Mouse (Mus musculus): ENCODE measurements around the gene 1700061G19Rik. TPM values are rescaled to one million over a fixed set of nuclear protein-coding genes. Genes with fewer than 3 reads are reported as not detected.

Gene 1700061G19Rik
- polyA plus RNA-seq, 1 experiment from 2014 or later = 0.42 TPM

DNA sequence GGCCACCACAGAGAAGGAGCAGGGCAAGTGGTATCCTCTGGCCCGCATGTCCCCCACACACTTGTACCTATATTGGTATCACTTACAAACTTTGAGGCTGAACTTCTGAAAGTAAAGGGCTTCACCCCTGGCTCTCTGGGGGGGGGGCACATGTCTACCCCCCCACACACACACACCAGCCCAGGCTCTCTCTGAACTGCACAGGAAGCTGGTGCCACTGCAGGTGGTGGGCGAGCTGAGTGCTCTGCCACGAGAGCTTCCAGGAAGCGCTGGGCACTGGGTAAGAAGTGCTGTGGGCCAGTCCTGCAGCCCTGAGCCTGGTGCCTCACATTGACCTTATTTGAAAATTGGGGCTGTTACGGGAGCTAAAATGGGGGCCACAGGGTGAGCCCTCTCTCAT is 31.6 kb upstream of the 1700061G19Rik start:
- no peak for ATAC-seq (ENCODE audit: insufficient number of reproducible peaks, insufficient read depth, low FRiP score, low TSS enrichment)
- Histone ChIP-seq H3K4me2 (replicated peaks) (no peak overlapping the region), H3K4me1 (no peaks in the 10 kb centered on the region), H3K27ac (no peak overlapping the region), H3K36me3 (no peaks in the 10 kb centered on the region), H3K9ac (no peak overlapping the region), H3K4me3 (no peak overlapping the region), H3K27me3 (no peaks in the 10 kb centered on the region), H3K9me3 (no peaks in the 10 kb centered on the region)
- WGBS = 76% methylated on average over 5 of the region's 5 CpGs

DNA sequence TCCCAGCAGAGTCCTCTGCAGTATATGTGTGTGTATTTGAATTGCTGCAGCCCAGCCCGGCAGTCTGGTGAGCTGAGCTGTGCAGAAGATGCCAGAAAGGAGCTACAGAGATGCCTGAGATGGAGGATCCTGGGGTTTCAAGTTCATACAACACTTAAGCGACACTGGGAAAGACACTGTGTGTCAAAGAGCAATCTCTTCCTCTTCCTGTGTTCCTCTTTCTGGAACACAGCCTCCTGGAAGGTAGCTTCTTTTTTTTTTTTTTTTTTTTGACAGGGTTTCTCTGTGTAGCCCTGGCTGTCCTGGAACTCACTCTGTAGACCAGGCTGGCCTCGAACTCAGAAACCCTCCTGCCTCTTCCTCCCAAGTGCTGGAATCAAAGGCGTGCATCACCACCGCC is 26.5 kb upstream of the 1700061G19Rik start:
- no peak for ATAC-seq (ENCODE audit: insufficient number of reproducible peaks, insufficient read depth, low FRiP score, low TSS enrichment)

DNA sequence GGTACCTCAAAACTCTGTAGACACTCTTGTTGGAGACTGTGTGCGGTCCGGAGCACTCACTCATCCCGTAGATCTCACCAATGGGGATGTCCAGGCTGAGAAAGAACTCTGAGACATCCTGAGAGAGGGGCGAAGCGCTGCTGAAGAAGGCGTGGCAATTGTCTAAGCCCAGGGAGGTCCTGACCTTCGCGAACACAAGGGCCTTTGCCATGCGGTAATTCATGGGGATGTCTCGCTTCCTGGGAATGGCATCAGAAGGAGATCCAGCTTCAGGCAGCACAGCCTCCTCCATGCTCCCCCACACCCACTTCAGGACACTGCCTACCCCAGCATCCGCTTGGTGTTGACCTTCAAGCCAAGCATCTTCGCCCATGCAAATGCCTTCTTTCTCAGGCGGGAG is 25.6 kb upstream of the 1700061G19Rik start:
- WGBS = 84% methylated on average over 13 of the region's 13 CpGs
- Histone ChIP-seq H3K4me2 (replicated peaks) (no peak overlapping the region), H3K4me1 (no peaks in the 10 kb centered on the region), H3K36me3 (no peaks in the 10 kb centered on the region), H3K27me3 (no peaks in the 10 kb centered on the region), H3K4me3 (no peak overlapping the region), H3K9me3 (no peaks in the 10 kb centered on the region), H3K27ac (no peak overlapping the region), H3K9ac (no peak overlapping the region)
- ATAC-seq (ENCODE audit: insufficient number of reproducible peaks, insufficient read depth, low FRiP score, low TSS enrichment) = no peak

More for the DNA sequence above, 26.5 kb upstream of the 1700061G19Rik start:
- no peak overlapping the region for H3K27ac ChIP-seq
- no peak overlapping the region for H3K4me3 ChIP-seq
- no peaks in the 10 kb centered on the region for H3K36me3 ChIP-seq
- WGBS = 80% methylated on average over 5 of the region's 5 CpGs
- no peak overlapping the region for H3K4me2 ChIP-seq (replicated peaks)
- H3K27me3 ChIP-seq = no peaks in the 10 kb centered on the region
- no peaks in the 10 kb centered on the region for H3K4me1 ChIP-seq
- H3K9me3 ChIP-seq = no peaks in the 10 kb centered on the region
- no peak overlapping the region for H3K9ac ChIP-seq

DNA sequence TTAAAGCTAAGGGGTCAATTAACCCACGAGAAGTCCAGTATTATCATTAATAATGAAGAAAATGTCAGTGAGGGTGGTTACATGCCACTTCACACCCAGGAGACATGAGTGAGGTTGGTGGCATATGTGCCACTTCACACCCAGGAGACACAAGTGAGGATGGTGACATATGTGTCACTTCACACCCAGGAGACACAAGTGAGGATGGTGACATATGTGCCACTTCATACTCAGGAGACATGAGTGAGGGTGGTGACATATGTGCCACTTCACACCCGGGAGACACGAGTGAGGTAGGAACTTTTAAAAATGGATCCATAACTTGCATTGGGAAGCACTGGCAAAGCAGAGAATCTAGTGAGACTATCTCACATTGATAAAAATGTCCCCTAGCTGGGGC is 24.1 kb upstream of the 1700061G19Rik start:
- H3K9ac ChIP-seq = no peak overlapping the region
- H3K36me3 ChIP-seq = no peaks in the 10 kb centered on the region
- no peak for ATAC-seq (ENCODE audit: insufficient number of reproducible peaks, insufficient read depth, low FRiP score, low TSS enrichment)
- no peak overlapping the region for H3K4me3 ChIP-seq
- no peaks in the 10 kb centered on the region for H3K27me3 ChIP-seq
- 82% methylated on average over 3 of the region's 3 CpGs for WGBS
- no peak overlapping the region for H3K27ac ChIP-seq
- H3K4me1 ChIP-seq = no peaks in the 10 kb centered on the region
- H3K9me3 ChIP-seq = no peaks in the 10 kb centered on the region
- H3K4me2 ChIP-seq (replicated peaks) = no peak overlapping the region

DNA sequence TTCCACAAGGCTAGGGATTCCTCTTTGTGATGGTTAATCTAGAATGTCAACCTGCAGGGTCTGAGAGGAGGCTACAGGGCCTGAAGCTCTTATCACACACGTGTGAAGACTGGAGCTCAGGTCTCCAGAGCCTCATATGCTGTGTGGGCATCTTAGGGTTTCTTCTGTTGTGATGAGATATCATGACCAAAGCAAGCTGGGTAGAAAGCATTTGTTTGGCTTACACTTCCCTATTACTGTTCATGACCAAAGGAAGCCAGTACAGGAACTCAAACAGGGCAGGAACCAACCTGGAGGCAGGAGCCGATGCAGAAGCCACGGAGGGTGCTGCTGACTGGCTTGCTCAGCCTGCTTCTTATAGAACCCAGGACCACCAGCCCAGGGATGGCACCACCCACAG is 19.9 kb upstream of the 1700061G19Rik start:
- ATAC-seq (ENCODE audit: insufficient number of reproducible peaks, insufficient read depth, low FRiP score, low TSS enrichment) = no peak
- H3K9me3 ChIP-seq = no peaks in the 10 kb centered on the region
- no peaks in the 10 kb centered on the region for H3K27me3 ChIP-seq
- H3K36me3 ChIP-seq = no peaks in the 10 kb centered on the region
- no peak overlapping the region for H3K4me3 ChIP-seq
- H3K4me1 ChIP-seq = no peaks in the 10 kb centered on the region
- no peak overlapping the region for H3K27ac ChIP-seq
- H3K9ac ChIP-seq = no peak overlapping the region
- WGBS = 80% methylated on average over 3 of the region's 3 CpGs
- no peak overlapping the region for H3K4me2 ChIP-seq (replicated peaks)

DNA sequence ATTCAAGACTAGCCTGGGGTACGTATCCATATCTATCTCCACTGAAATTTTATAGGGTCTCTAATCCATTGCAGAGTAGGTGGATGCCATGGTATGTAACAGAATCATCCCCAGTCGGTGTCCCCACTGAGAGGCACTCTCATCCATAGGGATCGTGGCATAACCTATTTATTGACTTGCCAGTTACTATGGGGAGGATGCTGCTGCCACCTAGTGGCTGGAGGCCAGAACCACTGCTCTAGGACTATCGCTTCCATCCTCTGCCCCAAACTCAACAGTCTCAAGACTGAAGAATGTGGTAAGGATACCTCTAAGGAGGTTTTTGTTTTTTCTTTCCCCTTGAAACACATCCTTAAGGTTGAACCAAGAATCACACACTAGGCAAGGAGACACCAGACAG is 17.1 kb upstream of the 1700061G19Rik start:
- no peak for ATAC-seq (ENCODE audit: insufficient number of reproducible peaks, insufficient read depth, low FRiP score, low TSS enrichment)
- no peak overlapping the region for H3K27ac ChIP-seq
- H3K4me2 ChIP-seq (replicated peaks) = no peak overlapping the region
- no peaks in the 10 kb centered on the region for H3K27me3 ChIP-seq
- 62% methylated on average over 4 of the region's 4 CpGs for WGBS
- H3K9ac ChIP-seq = no peak overlapping the region
- H3K36me3 ChIP-seq = no peaks in the 10 kb centered on the region
- H3K9me3 ChIP-seq = no peaks in the 10 kb centered on the region
- H3K4me1 ChIP-seq = no peaks in the 10 kb centered on the region
- H3K4me3 ChIP-seq = no peak overlapping the region

DNA sequence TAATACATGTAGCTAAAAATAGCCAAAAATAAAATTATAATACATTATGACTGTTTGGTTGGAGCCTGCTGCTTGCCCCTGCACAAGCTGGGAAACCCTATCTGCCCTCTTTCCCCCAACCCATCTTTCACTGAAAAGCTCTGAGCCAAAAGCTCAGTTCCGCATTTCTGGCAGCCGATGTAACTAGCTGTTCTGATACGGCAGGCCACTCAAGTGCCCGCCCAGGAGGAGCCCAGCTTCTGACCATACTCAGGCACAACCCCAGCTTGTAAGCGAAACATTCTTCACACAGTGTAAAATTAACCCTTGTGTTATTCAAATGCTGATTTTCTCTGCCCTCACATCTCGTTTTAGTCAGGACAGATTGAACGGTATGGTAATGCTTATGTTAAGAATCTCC is 16.4 kb upstream of the 1700061G19Rik start:
- WGBS = 51% methylated on average over 7 of the region's 7 CpGs
- Histone ChIP-seq H3K36me3 (no peaks in the 10 kb centered on the region), H3K4me1 (no peaks in the 10 kb centered on the region), H3K27me3 (no peaks in the 10 kb centered on the region), H3K4me2 (replicated peaks) (no peak overlapping the region), H3K27ac (no peak overlapping the region), H3K9me3 (no peaks in the 10 kb centered on the region), H3K4me3 (no peak overlapping the region), H3K9ac (no peak overlapping the region)
- no peak for ATAC-seq (ENCODE audit: insufficient number of reproducible peaks, insufficient read depth, low FRiP score, low TSS enrichment)

DNA sequence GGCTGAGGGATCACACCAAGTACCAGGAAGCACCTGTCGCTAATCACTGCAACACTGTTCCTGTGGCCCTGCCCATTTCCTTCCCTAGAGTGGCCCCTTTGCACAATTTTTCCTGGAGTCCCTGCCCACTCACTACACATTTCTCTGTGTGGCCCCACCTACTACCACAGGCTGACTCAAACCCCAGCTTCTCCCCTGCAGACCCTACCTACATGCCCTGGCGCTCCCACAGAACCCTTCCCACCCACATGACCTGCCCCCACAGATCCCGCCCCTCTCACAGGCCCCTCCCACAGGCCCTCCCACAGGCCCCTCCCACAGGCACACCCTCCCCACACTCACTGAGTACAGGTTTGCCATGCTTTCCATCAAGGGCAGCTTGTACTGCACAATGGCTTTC is 14.1 kb upstream of the 1700061G19Rik start:
- Histone ChIP-seq H3K9me3 (no peaks in the 10 kb centered on the region), H3K4me2 (replicated peaks) (no peak overlapping the region), H3K27me3 (no peaks in the 10 kb centered on the region), H3K9ac (no peak overlapping the region), H3K4me1 (no peaks in the 10 kb centered on the region), H3K36me3 (no peaks in the 10 kb centered on the region), H3K27ac (no peak overlapping the region), H3K4me3 (no peak overlapping the region)
- no peak for ATAC-seq (ENCODE audit: insufficient number of reproducible peaks, insufficient read depth, low FRiP score, low TSS enrichment)
- 49% methylated on average over 3 of the region's 3 CpGs for WGBS

DNA sequence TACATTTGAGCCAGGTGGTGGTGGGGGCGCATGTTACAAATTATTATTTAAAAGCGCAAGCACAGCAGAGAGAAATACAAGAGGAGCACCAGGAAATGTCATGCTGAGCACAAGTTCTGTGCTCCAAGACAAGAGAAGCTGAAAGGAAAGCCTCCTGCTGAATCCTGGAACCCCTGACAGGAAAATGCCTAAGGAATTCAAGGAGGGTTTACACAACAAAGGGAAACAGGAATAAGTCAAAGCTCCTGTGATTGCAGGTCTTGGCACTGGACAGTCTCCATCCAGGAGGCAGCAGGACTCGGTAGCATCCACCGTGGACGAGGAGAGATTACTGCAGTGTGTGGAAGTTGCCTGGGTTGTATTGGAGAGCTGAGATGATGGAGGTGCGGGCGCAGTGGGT is 9.2 kb upstream of the 1700061G19Rik start:
- Histone ChIP-seq H3K4me2 (replicated peaks) (no peak overlapping the region), H3K27ac (no peak overlapping the region), H3K27me3 (no peaks in the 10 kb centered on the region), H3K9ac (no peak overlapping the region), H3K36me3 (no peaks in the 10 kb centered on the region), H3K9me3 (0 out of 2 replicates have a peak, but pooled peaks cover 6% of the 10 kb centered on the region), H3K4me1 (no peaks in the 10 kb centered on the region), H3K4me3 (no peak overlapping the region)
- no peak for ATAC-seq (ENCODE audit: insufficient number of reproducible peaks, insufficient read depth, low FRiP score, low TSS enrichment)
- 68% methylated on average over 7 of the region's 7 CpGs for WGBS

DNA sequence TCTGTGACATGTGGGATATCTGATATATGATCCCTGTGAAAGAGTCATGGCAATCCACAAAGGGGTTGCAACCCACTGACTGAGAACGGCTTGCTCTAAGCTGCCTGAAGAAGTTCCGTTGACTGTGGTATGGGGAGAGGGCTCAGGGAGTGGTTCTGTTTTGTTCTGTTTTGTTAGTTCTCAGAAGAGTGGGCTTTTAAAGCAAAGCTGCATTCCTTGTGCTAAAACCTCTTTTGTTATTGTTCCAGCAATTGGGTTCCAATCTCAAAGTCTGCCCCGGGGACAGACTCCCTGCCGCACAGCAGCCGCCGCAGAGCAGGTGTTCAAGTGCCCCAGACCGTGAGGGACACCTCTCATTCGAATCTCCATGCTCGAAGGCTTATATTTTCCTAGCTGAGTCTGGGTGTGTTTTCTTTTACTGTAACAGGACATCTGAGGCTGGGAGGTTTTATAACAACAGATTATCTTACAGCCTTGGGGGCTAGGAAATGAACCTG is 5.7 kb upstream of the 1700061G19Rik start:
- Histone ChIP-seq H3K27ac (no peak overlapping the region), H3K4me2 (replicated peaks) (no peak overlapping the region), H3K36me3 (no peaks in the 10 kb centered on the region), H3K4me1 (no peaks in the 10 kb centered on the region), H3K4me3 (no peak overlapping the region), H3K9ac (no peak overlapping the region), H3K9me3 (0 out of 2 replicates have a peak, but pooled peaks cover 6% of the 10 kb centered on the region), H3K27me3 (no peaks in the 10 kb centered on the region)
- 50% methylated on average over 9 of the region's 9 CpGs for WGBS
- no peak for ATAC-seq (ENCODE audit: insufficient number of reproducible peaks, insufficient read depth, low FRiP score, low TSS enrichment)

DNA sequence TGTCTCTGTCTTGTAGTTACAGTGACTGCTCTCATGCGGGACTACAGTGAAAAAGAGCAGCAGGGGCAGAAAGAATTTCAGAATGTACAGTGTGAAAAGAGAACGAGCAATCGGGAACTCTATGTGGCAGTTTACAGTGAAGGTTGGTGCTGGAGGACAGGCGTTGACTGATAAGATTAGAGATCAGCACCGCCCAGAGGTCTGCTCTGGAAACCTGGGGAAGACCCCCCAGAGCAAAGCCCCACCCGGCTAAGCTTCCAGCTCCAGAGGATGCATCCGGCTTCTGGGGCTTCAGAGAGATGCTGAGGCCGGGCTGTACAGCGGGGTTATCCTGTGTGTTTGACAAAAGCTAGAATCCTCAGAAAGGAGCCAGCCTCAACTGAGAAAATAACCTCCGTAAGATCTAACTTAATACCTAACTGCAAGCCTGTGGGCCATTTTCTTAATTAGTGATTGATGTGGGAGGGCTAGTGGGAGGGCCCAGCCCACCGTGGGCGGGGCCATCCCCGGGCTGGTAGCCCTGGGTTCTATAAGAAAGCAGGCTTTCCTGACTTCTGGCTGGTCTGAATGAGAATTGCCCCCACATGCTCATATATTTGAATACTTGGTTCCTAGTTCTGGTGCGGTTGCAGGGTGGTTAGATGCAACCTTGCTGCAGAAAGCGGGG is 4.9 kb upstream of the 1700061G19Rik start:
- Histone ChIP-seq H3K4me1 (no peaks in the 10 kb centered on the region), H3K4me2 (replicated peaks) (no peak overlapping the region), H3K9ac (no peak overlapping the region), H3K27me3 (no peaks in the 10 kb centered on the region), H3K27ac (no peak overlapping the region), H3K9me3 (0 out of 2 replicates have a peak, but pooled peaks cover 6% of the 10 kb centered on the region), H3K4me3 (no peak overlapping the region), H3K36me3 (no peaks in the 10 kb centered on the region)
- WGBS = 72% methylated on average over 15 of the region's 15 CpGs
- no peak for ATAC-seq (ENCODE audit: insufficient number of reproducible peaks, insufficient read depth, low FRiP score, low TSS enrichment)

DNA sequence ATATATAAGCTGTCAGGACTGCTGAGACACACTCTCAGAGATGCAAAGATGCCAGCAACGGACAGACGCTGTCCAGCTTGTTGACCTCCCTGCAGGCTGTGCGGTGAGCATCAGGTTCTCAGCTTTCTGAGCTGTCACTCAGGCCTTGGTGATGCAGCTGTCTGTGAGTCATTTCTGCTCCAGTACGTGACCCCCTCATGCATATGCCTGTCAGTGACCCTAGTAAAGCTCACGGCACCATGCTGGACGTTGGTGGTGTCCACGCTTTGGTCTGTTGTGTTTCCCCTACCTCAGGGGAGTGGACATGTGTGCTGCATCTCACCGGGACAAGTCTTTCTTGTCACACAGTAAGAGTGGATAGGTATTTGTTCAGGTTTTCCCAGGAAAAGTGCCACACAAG is 3.5 kb upstream of the 1700061G19Rik start:
- H3K9me3 ChIP-seq = 0 out of 2 replicates have a peak, but pooled peaks cover 6% of the 10 kb centered on the region
- H3K27me3 ChIP-seq = no peaks in the 10 kb centered on the region
- 64% methylated on average over 8 of the region's 8 CpGs for WGBS
- ATAC-seq (ENCODE audit: insufficient number of reproducible peaks, insufficient read depth, low FRiP score, low TSS enrichment) = no peak
- no peak overlapping the region for H3K4me3 ChIP-seq
- H3K4me2 ChIP-seq (replicated peaks) = no peak overlapping the region
- no peaks in the 10 kb centered on the region for H3K36me3 ChIP-seq
- no peak overlapping the region for H3K9ac ChIP-seq
- H3K27ac ChIP-seq = no peak overlapping the region
- no peaks in the 10 kb centered on the region for H3K4me1 ChIP-seq

Data from embryonic facial prominence, embryonic 12.5 days (tissue).